Mouse (Mus musculus): ENCODE data around the gene Adam23. TPM values are rescaled to one million over a fixed set of nuclear protein-coding genes. Genes with fewer than 3 reads are reported as not detected.
A peak's percentile ranks its signal among the peaks of the same experiment; 100 is the strongest.
"Not testable (repeated sequence)": the region's sequence is repeated elsewhere in the genome, so short reads cannot be mapped to it uniquely, and the experiment has no call there.

Adam23 gene
- polyA plus RNA-seq, 1 experiment from 2014 or later = 4.4 TPM

GRCm38 (mm10) chr1:63614594-63614993 lies 168.9 kb downstream of the Adam23 start:
- 4% methylated on average over 11 of the region's 11 CpGs for WGBS
- no peak overlapping the region for H3K27ac ChIP-seq
- no peak overlapping the region for H3K4me2 ChIP-seq (replicated peaks)
- H3K27me3 ChIP-seq = peaks cover 12% of the 10 kb centered on the region
- H3K9ac ChIP-seq = no peak overlapping the region
- ATAC-seq (ENCODE audit: low FRiP score, low read depth) = no peak
- 0 out of 2 replicates have a peak, but pooled peaks cover 3% of the 10 kb centered on the region for H3K9me3 ChIP-seq
- no peaks in the 10 kb centered on the region for H3K36me3 ChIP-seq
- H3K4me3 ChIP-seq = no peak overlapping the region
- H3K4me1 ChIP-seq = no peaks in the 10 kb centered on the region

- no peaks in the 10 kb centered on the region for H3K36me3 ChIP-seq
- H3K4me2 ChIP-seq (replicated peaks) = no peak within 1 kb of the TSS
- no peaks in the 10 kb centered on the region for H3K4me1 ChIP-seq
- H3K27me3 ChIP-seq = peaks cover 12% of the 10 kb centered on the region
- no peaks in the 10 kb centered on the region for H3K9me3 ChIP-seq
- H3K4me3 ChIP-seq = no peak within 1 kb of the TSS
- H3K27ac ChIP-seq = no peak within 1 kb of the TSS
- no peak within 1 kb of the TSS for H3K9ac ChIP-seq
- no peak for ATAC-seq (ENCODE audit: low FRiP score, low read depth)
- WGBS = 71% methylated on average over 3 of the region's 3 CpGs
Observed at GRCm38 (mm10) chr1:63615668-63616067, 170.0 kb downstream of the Adam23 start, which contains the start of gene Gm39653. Gm39653 (plus strand) TSS chr1:63615968.

GRCm38 (mm10) chr1:63628211-63628610 lies 182.5 kb downstream of the Adam23 start:
- Histone ChIP-seq H3K4me3 (no peak overlapping the region), H3K4me1 (0 out of 2 replicates have a peak, but pooled peaks cover 2% of the 10 kb centered on the region), H3K9me3 (peaks cover 10% of the 10 kb centered on the region; the same call in 1 of the 2 replicates), H3K36me3 (no peaks in the 10 kb centered on the region), H3K27ac (no peak overlapping the region), H3K27me3 (no peaks in the 10 kb centered on the region), H3K9ac (no peak overlapping the region), H3K4me2 (replicated peaks) (no peak overlapping the region)
- peak; percentile 81; the same call in 1 of the 2 replicates for ATAC-seq (ENCODE audit: low FRiP score, low read depth)
- WGBS = 17% methylated on average over 2 of the region's 2 CpGs

GRCm38 (mm10) chr1:63630390-63630789 lies 184.7 kb downstream of the Adam23 start:
- H3K27ac ChIP-seq; H3K27me3 ChIP-seq; H3K36me3 ChIP-seq; H3K4me2 ChIP-seq (replicated peaks); H3K4me3 ChIP-seq; H3K9ac ChIP-seq; ATAC-seq (ENCODE audit: low FRiP score, low read depth); H3K4me1 ChIP-seq; H3K9me3 ChIP-seq: not testable (repeated sequence)

GRCm38 (mm10) chr1:63639921-63640320 lies 194.2 kb downstream of the Adam23 start:
- Histone ChIP-seq H3K9ac (no peak overlapping the region), H3K27ac (no peak overlapping the region), H3K4me3 (no peak overlapping the region), H3K4me2 (replicated peaks) (no peak overlapping the region), H3K27me3 (no peaks in the 10 kb centered on the region), H3K9me3 (no peaks in the 10 kb centered on the region), H3K4me1 (no peaks in the 10 kb centered on the region), H3K36me3 (no peaks in the 10 kb centered on the region)
- 79% methylated on average over 6 of the region's 6 CpGs for WGBS
- ATAC-seq (ENCODE audit: low FRiP score, low read depth) = no peak

Other genes with a start within 250 kb of the Adam23 start
- gene Gpr1, start 231.3 kb upstream of the Adam23 start, polyA plus RNA-seq (2015; fragmentation: Nextera tagmentation; extraction: Ambion mirVana) = 0.22 and 0.25 TPM in 2 replicates
- 14.9 and 16.3 TPM in 2 replicates for gene Zdbf2, start 172.6 kb upstream of the Adam23 start, polyA plus RNA-seq (2015; fragmentation: Nextera tagmentation; extraction: Ambion mirVana)
- gene Gm39653, start 170.1 kb downstream of the Adam23 start, polyA plus RNA-seq (2015; fragmentation: Nextera tagmentation; extraction: Ambion mirVana) = not detected in 2 replicates
- gene Dytn, start 241.0 kb downstream of the Adam23 start, polyA plus RNA-seq (2015; fragmentation: Nextera tagmentation; extraction: Ambion mirVana) = not detected in 2 replicates

All from limb, embryonic 13.5 days (tissue).